Mouse (Mus musculus) adrenal gland, adult 10 weeks (tissue): Measurements from ENCODE around the gene Ppp5c. TPM values are rescaled to one million over a fixed set of nuclear protein-coding genes. Genes with fewer than 3 reads are reported as not detected.

Source experiments
- polyA plus RNA-seq: library from polyadenylated mRNA; stranded (reverse); fragments of 350-450 nt; fragmentation: Illumina TruSeq; extraction: RNeasy Lipid Tissue Mini Kit (QIAGEN cat#74804); gene quantifications from one replicate; pipeline ENCODE4 v1.2.3, GENCODE M21; 2014; ENCODE audit warnings: low read depth, low replicate concordance

Ppp5c gene
- polyA plus RNA-seq, result 12.6 TPM

GRCm38 (mm10) chr7:17027588-17028343 lies at the start of gene Ppp5c:
Ppp5c (minus strand) TSS chr7:17027924.

GRCm38 (mm10) chr7:17073904-17074615 lies 46.3 kb upstream of the Ppp5c start, which contains the start of gene Psg16:
Psg16 (plus strand) TSS chr7:17074040.

GRCm38 (mm10) chr7:17062389-17062788 lies 34.7 kb upstream of the Ppp5c start, which contains the start of gene Hif3a:
Hif3a (minus strand) TSS chr7:17062427.

GRCm38 (mm10) chr7:16992451-16992807 lies 35.3 kb downstream of the Ppp5c start, which contains the start of gene Ccdc8:
Ccdc8 (plus strand) TSS chr7:16992708.

GRCm38 (mm10) chr7:16982859-16983568 lies 44.7 kb downstream of the Ppp5c start, which contains the start of gene Gm42372:
Gm42372 (plus strand) TSS chr7:16983086.

GRCm38 (mm10) chr7:16959539-16960187 lies 68.1 kb downstream of the Ppp5c start, which contains the start of gene Pnmal1:
Pnmal1 (plus strand) TSS chr7:16959679.

Other genes starting within 250 kb of the Ppp5c start
- gene Slc1a5, start 246.6 kb downstream of the Ppp5c start, polyA plus RNA-seq, result 25.1 TPM
- 19.2 TPM for gene Strn4, start 212.0 kb downstream of the Ppp5c start, polyA plus RNA-seq
- 9.0 TPM for gene Fkrp, start 211.2 kb downstream of the Ppp5c start, polyA plus RNA-seq
- gene Prkd2, start 185.0 kb downstream of the Ppp5c start, polyA plus RNA-seq, result 0.64 TPM
- gene Dact3, start 152.6 kb downstream of the Ppp5c start, polyA plus RNA-seq, result 0.82 TPM
- gene Gng8, start 136.1 kb downstream of the Ppp5c start, polyA plus RNA-seq, result not detected
- gene Ptgir, start 121.4 kb downstream of the Ppp5c start, polyA plus RNA-seq, result 1.4 TPM
- 36.0 TPM for gene Calm3, start 103.8 kb downstream of the Ppp5c start, polyA plus RNA-seq
- 5.1 TPM for gene Pnmal2, start 83.2 kb downstream of the Ppp5c start, polyA plus RNA-seq
- gene Pnmal1, start 68.2 kb downstream of the Ppp5c start, polyA plus RNA-seq, result 4.6 TPM
- gene Gm42372, start 44.8 kb downstream of the Ppp5c start, polyA plus RNA-seq, result 4.2 TPM
- 3.4 TPM for gene Ccdc8, start 35.2 kb downstream of the Ppp5c start, polyA plus RNA-seq
- 3.1 TPM for gene Hif3a, start 34.5 kb upstream of the Ppp5c start, polyA plus RNA-seq
- not detected for gene Psg16, start 46.1 kb upstream of the Ppp5c start, polyA plus RNA-seq
- not detected for gene Ceacam3, start 122.4 kb upstream of the Ppp5c start, polyA plus RNA-seq
- gene Psg29, start 175.6 kb upstream of the Ppp5c start, polyA plus RNA-seq, result not detected